Mouse (Mus musculus) embryonic facial prominence, embryonic 14.5 days (tissue): Measurements from ENCODE around the gene Arnt. TPM values are rescaled to one million over a fixed set of nuclear protein-coding genes. Genes with fewer than 3 reads are reported as not detected.

Experiments used
- ATAC-seq: fragments of 200-750 bp; cut with Nextera tagmentation; 2 replicates; pipeline ENCODE4 v1.8.0; 2017; ENCODE audit warnings: low read depth, moderate number of reproducible peaks, moderate TSS enrichment
- DNase-seq: peaks from one replicate; pipeline ENCODE4 v3.0.0-alpha.2; 2015; ENCODE audit warnings: low spot score
- H3K27ac ChIP-seq: fragments of 300-500 bp; sonication (generic); replicated peaks from 2 replicates; pipeline ENCODE4 v1.5.1; 2014; ENCODE audit warnings: low read depth, mild to moderate bottlenecking, low read length, moderate library complexity
- H3K27me3 ChIP-seq: fragments of 300-500 bp; sonication (generic); replicated peaks from 2 replicates; pipeline ENCODE4 v1.6.1; 2014; ENCODE audit warnings: low read length; ENCODE audit not compliant: control insufficient read depth, insufficient read depth
- H3K36me3 ChIP-seq: fragments of 300-500 bp; sonication (generic); 2 replicates; pipeline ENCODE4 v1.6.1; 2014; ENCODE audit warnings: low read length, mixed read lengths; ENCODE audit not compliant: control insufficient read depth, insufficient read depth
- H3K4me1 ChIP-seq: fragments of 300-500 bp; sonication (generic); 2 replicates; pipeline ENCODE4 v1.6.1; 2014; ENCODE audit warnings: antibody characterized with exemption, low read length; ENCODE audit not compliant: control insufficient read depth, insufficient read depth
- H3K4me2 ChIP-seq: fragments of 300-500 bp; sonication (generic); 2 replicates; pipeline ENCODE4 v1.6.1; 2014; ENCODE audit warnings: low read depth, mild to moderate bottlenecking, low read length, moderate library complexity, mixed read lengths
- H3K4me3 ChIP-seq: fragments of 300-500 bp; sonication (generic); 2 replicates; pipeline ENCODE4 v1.5.1; 2014; ENCODE audit warnings: low read depth, mild to moderate bottlenecking, low read length
- H3K9ac ChIP-seq: fragments of 300-500 bp; sonication (generic); 2 replicates; pipeline ENCODE4 v1.6.1; 2014; ENCODE audit warnings: low read depth, mild to moderate bottlenecking, low read length, moderate library complexity, mixed read lengths
- H3K9me3 ChIP-seq: fragments of 300-500 bp; sonication (generic); 2 replicates; pipeline ENCODE4 v1.6.1; 2016; ENCODE audit warnings: low read length; ENCODE audit not compliant: control insufficient read depth
- WGBS: fragments of 180-500 bp; shearing (Covaris S2); extraction: QIAGEN DNeasy Blood & Tissue Kit; methylation state at CpG from one replicate; pipeline ENCODE4 v1.1.7; 2014; 5-methylcytosine and 5-hydroxymethylcytosine counted together
- polyA plus RNA-seq: library from polyadenylated mRNA; unstranded; fragments of >200 nt; fragmentation: Nextera tagmentation; extraction: Ambion mirVana; gene quantifications from 2 replicates; pipeline ENCODE4 v1.2.1, GENCODE M21; 2014

The Arnt gene
- polyA plus RNA-seq, 1 experiment from 2014 or later: 32.5 TPM

DNA sequence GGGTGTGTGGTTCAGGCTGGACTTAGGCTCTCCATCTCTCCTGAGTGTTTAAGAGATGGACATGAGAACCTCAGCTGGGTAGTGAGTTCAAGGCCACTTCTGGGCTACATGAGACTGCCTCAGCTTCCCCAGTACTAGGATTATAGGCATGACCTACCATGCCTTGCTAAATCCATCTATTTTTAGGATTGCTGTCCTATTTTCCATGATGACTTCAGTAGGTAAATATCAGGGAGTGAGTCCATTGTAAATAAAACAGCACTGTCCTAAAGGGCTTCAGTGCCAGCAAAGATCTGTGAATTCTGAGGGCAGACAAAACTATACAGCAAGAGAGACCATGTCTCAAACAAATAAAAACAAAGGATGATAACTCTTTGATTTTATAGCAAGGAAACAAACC lies 5.5 kb downstream of the Arnt start:
- Histone ChIP-seq H3K9ac (no peak overlapping the region), H3K4me2 (no peak overlapping the region), H3K9me3 (no peaks in the 10 kb centered on the region), H3K27me3 (no peaks in the 10 kb centered on the region), H3K27ac (no peak overlapping the region), H3K4me3 (no peak overlapping the region), H3K36me3 (peaks cover 25% of the 10 kb centered on the region), H3K4me1 (peaks cover 14% of the 10 kb centered on the region; the same call in 1 of the 2 replicates)
- ATAC-seq: no peak
- DNase-seq: no peak

DNA sequence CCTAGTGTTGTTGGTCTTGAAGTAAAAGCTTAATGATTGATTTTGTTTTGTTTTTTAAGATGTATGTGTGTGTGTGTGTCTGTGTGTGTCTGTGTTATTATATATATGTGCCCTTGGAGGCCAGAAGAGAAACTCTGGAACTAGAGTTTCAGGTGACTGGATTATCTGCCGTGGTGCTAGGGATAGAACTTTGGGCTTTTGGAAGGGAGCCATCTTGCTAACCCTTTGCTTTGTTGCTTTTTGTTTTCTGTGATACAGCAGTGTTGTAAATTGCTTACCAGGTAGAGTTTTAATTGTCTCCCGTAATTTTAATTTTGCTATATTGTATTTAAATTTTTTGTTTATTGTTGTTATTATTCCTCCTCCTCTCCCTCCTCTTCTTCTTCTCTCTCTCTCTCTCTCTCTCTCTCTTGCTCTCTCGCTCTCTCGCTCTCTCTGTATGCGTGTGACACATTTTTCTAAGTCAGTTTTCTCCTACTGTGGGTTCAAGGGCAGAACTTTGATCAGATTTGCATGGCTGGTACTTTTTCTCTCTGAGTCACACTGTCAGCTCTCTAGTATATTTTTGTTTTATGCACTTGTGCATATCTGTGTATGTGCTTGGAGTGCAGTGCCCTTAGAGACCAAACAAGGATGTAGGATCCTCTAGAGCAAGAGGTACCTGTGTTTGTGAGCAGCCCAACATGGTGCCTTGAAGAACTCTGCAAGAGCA lies 8.4 kb downstream of the Arnt start:
- no peaks in the 10 kb centered on the region for H3K4me1 ChIP-seq
- ATAC-seq (no peak), DNase-seq (no peak)
- peaks cover 13% of the 10 kb centered on the region for H3K36me3 ChIP-seq
- H3K4me2 ChIP-seq: no peak overlapping the region
- H3K27ac ChIP-seq: no peak overlapping the region
- H3K27me3 ChIP-seq: no peaks in the 10 kb centered on the region
- H3K9me3 ChIP-seq: no peaks in the 10 kb centered on the region
- no peak overlapping the region for H3K4me3 ChIP-seq
- H3K9ac ChIP-seq: no peak overlapping the region
- WGBS: 94% methylated on average over 5 of the region's 5 CpGs

DNA sequence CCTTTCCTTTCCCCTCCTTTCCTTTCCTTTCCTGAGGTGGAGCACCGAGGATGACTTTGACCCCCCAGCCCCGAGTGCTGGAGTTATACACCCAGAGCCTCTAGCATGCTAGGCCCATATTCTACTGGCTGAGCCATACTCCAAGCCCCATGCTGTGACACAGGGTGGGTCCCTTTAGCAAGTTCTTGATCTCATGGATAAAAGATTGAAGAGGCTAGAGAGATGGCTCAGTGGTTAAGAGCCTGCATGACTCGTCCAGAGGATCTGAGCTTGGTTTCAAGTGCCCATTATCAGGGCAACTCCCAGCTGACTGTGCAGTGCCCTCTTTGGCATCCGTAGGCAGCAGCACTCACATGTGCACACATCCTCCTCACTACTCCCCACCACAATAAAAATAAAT lies 11.1 kb downstream of the Arnt start:
- no peak for DNase-seq
- H3K4me1 ChIP-seq: no peaks in the 10 kb centered on the region
- H3K9ac ChIP-seq: no peak overlapping the region
- no peak overlapping the region for H3K4me2 ChIP-seq
- H3K4me3 ChIP-seq: no peak overlapping the region
- peaks cover 17% of the 10 kb centered on the region for H3K36me3 ChIP-seq
- WGBS: 79% methylated on average over 4 of the region's 4 CpGs
- no peak overlapping the region for H3K27ac ChIP-seq
- H3K9me3 ChIP-seq: no peaks in the 10 kb centered on the region
- no peaks in the 10 kb centered on the region for H3K27me3 ChIP-seq
- ATAC-seq: no peak

- no peaks in the 10 kb centered on the region for H3K4me1 ChIP-seq
- peak; percentile 44; the same call in 1 of the 2 replicates for ATAC-seq
- H3K9ac ChIP-seq: no peak overlapping the region
- H3K4me2 ChIP-seq: no peak overlapping the region
- H3K36me3 ChIP-seq: peaks cover 61% of the 10 kb centered on the region
- DNase-seq: peak; percentile 68
- H3K27me3 ChIP-seq: no peaks in the 10 kb centered on the region
- H3K4me3 ChIP-seq: no peak overlapping the region
- no peaks in the 10 kb centered on the region for H3K9me3 ChIP-seq
- H3K27ac ChIP-seq: no peak overlapping the region
- WGBS: 58% methylated on average over 1 of the region's 1 CpGs
Observed at GRCm38 (mm10) chr3:95450408-95450807, 16.2 kb downstream of the Arnt start.

DNA sequence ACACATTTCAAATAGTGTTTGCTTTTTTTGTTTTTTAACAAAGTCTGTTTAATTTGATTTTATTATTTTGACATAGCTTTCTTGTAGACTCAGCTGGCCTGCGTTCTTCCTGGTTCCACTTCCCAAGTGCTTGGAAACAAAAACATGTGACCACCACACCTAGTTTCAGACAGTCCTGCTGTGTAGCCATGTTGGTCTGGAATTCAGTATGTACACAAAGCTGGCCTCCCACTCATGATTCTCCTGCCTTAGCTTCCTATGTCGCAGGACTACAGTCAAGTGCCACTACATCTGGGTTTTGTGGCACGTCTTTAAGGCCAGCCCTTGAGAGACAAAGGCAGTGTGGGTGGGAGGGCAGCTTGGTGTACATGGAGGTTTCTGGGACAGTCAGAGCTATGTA lies 16.7 kb downstream of the Arnt start:
- no peak overlapping the region for H3K4me2 ChIP-seq
- no peaks in the 10 kb centered on the region for H3K4me1 ChIP-seq
- H3K27me3 ChIP-seq: no peaks in the 10 kb centered on the region
- DNase-seq (no peak), ATAC-seq (no peak)
- 96% methylated on average over 3 of the region's 3 CpGs for WGBS
- no peaks in the 10 kb centered on the region for H3K9me3 ChIP-seq
- no peak overlapping the region for H3K4me3 ChIP-seq
- H3K27ac ChIP-seq: no peak overlapping the region
- H3K36me3 ChIP-seq: peaks cover 62% of the 10 kb centered on the region
- H3K9ac ChIP-seq: no peak overlapping the region

- H3K27ac ChIP-seq: no peak overlapping the region
- no peak overlapping the region for H3K4me3 ChIP-seq
- H3K4me1 ChIP-seq: no peaks in the 10 kb centered on the region
- ATAC-seq: no peak
- WGBS: 98% methylated on average over 5 of the region's 5 CpGs
- H3K27me3 ChIP-seq: no peaks in the 10 kb centered on the region
- no peak for DNase-seq
- H3K4me2 ChIP-seq: no peak overlapping the region
- H3K9me3 ChIP-seq: no peaks in the 10 kb centered on the region
- H3K9ac ChIP-seq: no peak overlapping the region
- peaks cover 53% of the 10 kb centered on the region for H3K36me3 ChIP-seq
Observed at GRCm38 (mm10) chr3:95456367-95456766, 22.2 kb downstream of the Arnt start.

GRCm38 (mm10) chr3:95457758-95458157 lies 23.6 kb downstream of the Arnt start:
- WGBS: 80% methylated on average over 3 of the region's 3 CpGs
- no peak for DNase-seq
- Histone ChIP-seq H3K27ac (no peak overlapping the region), H3K4me1 (no peaks in the 10 kb centered on the region), H3K9ac (no peak overlapping the region), H3K4me3 (no peak overlapping the region), H3K27me3 (no peaks in the 10 kb centered on the region), H3K36me3 (peaks cover 53% of the 10 kb centered on the region), H3K4me2 (no peak overlapping the region), H3K9me3 (no peaks in the 10 kb centered on the region)
- no peak for ATAC-seq

GRCm38 (mm10) chr3:95459381-95459780 lies 25.2 kb downstream of the Arnt start:
- Histone ChIP-seq H3K4me3 (no peak overlapping the region), H3K4me1 (no peaks in the 10 kb centered on the region), H3K9me3 (no peaks in the 10 kb centered on the region), H3K36me3 (peaks cover 51% of the 10 kb centered on the region), H3K4me2 (no peak overlapping the region), H3K27ac (no peak overlapping the region), H3K9ac (no peak overlapping the region), H3K27me3 (no peaks in the 10 kb centered on the region)
- WGBS: 62% methylated on average over 1 of the region's 1 CpGs
- DNase-seq: no peak
- ATAC-seq: no peak

DNA sequence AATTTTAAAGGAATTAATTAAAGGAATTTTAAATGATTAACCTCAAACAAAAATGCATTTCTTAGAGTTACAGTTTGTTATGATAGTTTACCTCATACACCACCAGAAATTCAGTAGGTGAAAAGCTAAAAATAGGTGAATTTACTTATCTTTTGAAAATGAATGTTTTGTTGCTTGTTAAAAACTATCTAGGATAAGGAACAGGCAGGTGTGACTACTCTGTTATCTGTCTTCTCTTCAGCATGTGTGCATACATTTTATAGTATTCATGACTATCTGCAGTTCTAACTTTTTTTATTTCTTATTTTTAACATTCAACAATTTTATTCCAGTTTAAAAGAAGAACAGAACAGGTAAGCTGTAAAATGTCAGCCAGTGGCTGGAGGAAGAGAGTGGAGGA lies 29.7 kb downstream of the Arnt start:
- no peak overlapping the region for H3K4me3 ChIP-seq
- H3K36me3 ChIP-seq: peaks cover 69% of the 10 kb centered on the region
- no peak overlapping the region for H3K4me2 ChIP-seq
- no peak overlapping the region for H3K27ac ChIP-seq
- H3K9ac ChIP-seq: no peak overlapping the region
- no peaks in the 10 kb centered on the region for H3K9me3 ChIP-seq
- H3K4me1 ChIP-seq: no peaks in the 10 kb centered on the region
- DNase-seq: no peak
- ATAC-seq: no peak
- H3K27me3 ChIP-seq: no peaks in the 10 kb centered on the region
